Mouse (Mus musculus): ENCODE results near the gene Rnf215.
"Not testable (repeated sequence)": the region's sequence is repeated elsewhere in the genome, so short reads cannot be mapped to it uniquely, and the experiment has no call there.

Gene Rnf215

DNA sequence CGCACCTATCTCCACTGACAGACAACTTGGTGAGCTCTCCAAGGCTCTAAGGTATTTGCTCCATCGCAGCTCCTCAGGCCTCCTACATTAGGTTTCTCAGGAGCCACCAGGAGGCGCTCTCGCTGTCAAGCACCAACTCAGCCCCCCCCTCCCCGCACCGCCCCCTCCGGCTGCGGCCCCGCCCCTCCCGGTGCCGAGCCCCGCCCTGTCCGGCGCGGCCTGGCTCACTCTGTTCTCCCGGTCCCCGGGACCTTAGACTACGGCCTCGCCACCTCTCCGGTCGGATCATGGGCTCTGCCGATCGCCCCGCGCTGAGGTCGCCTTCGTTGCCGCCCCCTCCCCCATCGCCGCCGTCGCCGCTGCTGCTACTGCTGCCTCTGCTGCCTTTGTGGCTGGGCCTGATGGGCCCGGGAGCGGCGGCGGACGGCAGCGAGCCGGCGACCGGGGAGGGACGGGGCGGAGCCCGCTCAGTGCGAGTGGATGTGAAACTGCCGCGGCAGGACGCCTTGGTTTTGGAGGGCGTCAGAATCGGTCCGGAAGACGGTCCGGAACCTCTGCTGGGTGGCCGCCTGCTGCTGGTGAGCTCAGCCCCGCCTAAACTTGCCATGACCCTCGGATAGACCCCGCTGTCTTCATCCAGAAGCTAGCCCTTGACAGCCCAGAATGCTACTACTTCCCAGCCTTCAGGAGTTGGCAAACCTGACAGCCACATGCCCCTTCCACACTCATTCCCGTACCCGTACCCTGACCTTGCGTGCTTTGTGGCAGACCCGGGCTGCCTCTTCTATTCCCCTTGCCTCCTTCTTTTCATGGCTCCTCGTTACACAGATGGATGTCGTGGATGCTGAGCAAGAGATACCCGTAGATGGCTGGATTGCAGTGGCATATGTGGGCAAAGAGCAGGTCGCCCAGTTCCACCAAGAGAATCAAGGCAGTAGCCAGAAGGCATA lies at the start of gene Rnf215:
Gene Rnf215, plus strand, starts transcription at position 217 of the 950 bp plus-strand sequence.
- in situ Hi-C loops (cut with MboI, MseI), result loop anchor here in 1 of 2 experiments (5.0 kb wide), 1 partner anchor 82 kb away; the partner anchor contains the start of gene Castor1

GRCm38 (mm10) chr11:4086246-4086645 lies 48.8 kb upstream of the Rnf215 start:
- in situ Hi-C loops (cut with MboI, MseI), result no loop called here

- in situ Hi-C loops (cut with MboI, MseI), result no loop called here
Observed at GRCm38 (mm10) chr11:4087267-4087666, 47.7 kb upstream of the Rnf215 start.

- in situ Hi-C loops (cut with MboI, MseI), result no loop called here
Observed at GRCm38 (mm10) chr11:4093459-4094377, 41.3 kb upstream of the Rnf215 start.

GRCm38 (mm10) chr11:4094378-4095170 lies 40.4 kb upstream of the Rnf215 start:
- in situ Hi-C loops (cut with MboI, MseI), result no loop called here

DNA sequence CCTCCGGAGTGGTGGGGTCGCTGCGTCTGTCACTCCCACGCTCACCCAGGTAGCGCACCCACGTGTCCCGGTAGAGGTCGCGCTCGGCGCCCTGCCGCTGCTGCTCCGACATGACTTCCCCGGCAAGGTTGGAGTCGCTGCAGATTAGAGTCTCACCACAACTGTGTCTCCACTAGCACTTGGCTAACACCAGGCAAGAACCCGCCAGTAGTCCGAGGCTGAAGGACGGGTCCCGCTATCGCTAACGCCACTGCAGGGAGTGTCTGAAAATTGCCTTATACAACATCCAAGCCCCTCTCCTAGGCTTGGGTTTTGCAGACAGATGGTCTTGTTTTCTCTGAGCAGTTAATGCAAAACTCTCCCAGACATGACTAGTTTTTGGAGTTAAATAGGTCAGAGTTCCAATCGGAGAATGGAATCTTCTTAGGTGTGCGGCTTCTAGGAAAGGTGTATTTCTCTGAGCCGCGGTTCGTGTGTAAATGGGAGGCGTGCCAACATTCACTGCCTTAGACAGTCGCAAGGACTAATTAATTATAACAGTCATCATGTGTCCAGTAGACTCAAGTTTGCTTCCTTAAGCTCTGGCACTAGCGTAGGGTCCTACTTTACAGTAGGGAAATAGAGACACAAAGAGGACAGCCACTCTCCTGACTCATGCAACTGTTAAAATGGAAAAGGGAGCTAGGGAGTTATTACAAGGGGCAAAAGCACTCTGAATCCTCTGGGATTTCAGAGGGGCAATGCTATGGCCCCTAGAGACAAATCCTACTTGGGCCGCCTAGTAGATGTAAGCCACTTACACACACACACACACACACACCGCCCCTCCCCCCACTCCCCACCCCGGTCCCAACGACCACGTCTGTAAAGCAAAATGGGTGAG lies 39.6 kb upstream of the Rnf215 start, which contains the start of gene Mtfp1:
Gene Mtfp1, minus strand, starts transcription at position 275 of the 883 bp plus-strand sequence.
- in situ Hi-C loops (cut with MboI, MseI), result no loop called here

DNA sequence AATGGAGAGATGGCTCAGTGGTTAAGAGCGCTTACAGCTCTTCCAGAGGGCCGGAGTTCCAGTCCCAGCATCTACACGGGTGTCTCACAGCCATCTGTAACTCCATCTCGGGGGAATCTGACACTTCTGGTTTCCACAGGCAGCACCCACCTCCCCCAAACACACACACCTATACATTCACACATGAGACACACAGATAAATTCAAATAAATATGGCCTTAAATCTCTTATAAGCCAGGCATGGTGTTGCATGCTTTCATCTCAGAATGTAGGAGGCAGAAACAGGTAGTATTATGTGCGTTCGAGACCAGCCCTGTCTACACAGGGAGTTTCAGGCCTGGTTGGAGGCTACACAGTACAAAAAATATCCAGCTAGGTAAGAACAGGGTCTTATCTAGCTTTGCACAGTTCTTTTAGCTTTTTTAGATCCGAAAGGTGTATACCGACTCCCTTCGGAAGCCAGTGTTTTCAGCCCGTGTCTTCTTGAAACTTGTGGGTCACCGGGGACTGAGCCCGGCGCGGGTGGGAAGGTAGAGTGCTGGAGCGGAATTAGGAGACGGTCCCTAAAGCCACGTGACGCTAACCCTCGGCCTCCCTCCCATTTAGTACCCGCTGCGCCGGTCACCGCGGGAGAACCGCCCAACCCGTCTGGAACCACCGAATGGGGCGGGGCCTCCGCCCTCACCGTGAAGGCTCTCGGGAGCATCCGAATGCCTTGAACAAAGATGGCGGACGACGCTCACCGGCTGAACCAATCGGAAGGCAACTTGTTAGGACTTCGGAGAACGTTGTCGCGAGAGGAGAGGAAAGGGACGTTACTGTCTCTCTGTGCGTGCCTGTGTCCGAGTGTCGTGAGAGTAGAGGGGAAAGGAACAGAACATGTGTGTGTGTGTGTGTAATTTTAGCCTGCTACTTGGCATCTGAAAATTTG lies 38.7 kb upstream of the Rnf215 start:
- in situ Hi-C loops (cut with MboI, MseI), result no loop called here

- in situ Hi-C loops (cut with MboI, MseI), result no loop called here
Observed at GRCm38 (mm10) chr11:4097091-4097621, 37.8 kb upstream of the Rnf215 start.

DNA sequence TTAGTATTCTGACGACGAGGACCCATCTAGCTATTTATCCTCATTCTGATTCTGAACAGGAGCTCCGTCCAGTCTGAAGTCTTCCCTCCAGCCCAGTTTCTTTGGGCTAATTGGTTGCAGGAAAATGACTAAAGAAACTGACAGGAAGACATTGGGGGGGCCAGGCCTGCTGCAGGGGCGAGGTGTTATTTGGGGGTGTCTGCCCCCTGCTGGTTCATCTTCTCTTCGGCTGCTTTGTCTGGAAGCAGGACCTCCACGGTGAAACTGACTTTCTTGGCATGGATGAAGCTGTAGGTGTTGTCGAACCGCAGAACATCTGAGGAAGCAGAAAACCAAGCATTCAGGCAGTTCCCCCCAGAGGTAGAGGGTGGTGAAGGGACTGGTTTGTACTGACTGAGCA lies 36.9 kb upstream of the Rnf215 start:
- in situ Hi-C loops (cut with MboI, MseI), result no loop called here

- in situ Hi-C loops (cut with MboI, MseI), result no loop called here
Observed at GRCm38 (mm10) chr11:4098816-4099215, 36.2 kb upstream of the Rnf215 start.

DNA sequence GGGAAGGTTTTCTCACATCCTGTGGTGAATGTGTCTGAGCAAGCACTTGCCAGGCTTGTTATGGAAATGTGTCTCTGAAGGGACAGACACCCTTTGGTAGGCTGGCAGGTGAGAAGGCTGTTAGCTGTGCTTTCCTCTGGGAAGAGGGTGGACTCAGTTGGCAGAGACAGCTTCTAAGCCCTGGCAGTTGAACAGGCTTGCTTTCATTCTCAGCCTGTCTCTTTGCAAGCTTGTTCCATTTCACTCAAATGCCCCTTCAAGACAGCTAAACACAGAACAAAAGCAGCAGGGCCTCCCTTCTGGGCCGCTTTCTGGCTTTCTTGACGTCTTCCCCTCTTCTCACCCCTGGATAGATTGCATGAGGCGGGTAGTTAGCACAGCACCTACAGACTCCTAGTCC lies 35.6 kb upstream of the Rnf215 start:
- in situ Hi-C loops (cut with MboI, MseI), result no loop called here

DNA sequence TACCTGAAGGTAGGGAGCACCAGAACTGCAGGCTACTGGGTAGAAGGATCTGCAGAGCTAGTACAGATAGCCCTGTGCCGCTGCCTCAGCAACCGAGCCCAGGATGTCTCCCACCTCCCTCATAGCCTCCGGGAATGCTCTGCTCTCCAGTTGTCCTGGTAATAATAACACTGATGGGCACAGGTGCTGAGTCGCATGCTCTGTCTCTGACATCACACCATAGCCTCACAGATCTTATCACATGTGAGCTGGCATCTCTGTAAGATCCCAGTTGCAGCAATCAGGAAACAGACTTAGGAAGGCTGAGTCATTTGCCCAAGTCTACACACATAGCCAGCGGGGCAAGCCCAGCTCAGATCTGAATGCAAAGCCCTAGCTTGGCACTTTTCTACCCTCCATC lies 33.2 kb upstream of the Rnf215 start:
- in situ Hi-C loops (cut with MboI, MseI), result no loop called here

DNA sequence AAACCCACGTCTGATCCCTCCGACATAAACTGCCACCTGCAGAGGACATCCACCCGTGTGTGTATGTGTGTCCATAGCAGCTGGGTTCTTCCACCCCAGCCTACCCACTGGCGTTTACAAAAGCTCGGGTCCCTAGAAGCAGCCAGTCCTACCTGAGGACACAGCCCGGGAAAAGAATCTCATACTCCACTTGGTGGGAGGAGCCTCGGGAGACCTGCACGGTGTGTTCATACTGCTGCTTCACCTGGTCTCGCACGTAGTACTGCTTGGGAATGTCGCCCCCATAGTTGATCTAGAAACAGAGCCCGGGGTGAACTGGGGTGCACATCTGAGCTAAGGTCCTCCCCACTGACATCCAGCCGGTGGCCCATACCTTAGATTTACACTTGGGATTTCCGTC lies 31.5 kb upstream of the Rnf215 start:
- in situ Hi-C loops (cut with MboI, MseI), result no loop called here

- in situ Hi-C loops (cut with MboI, MseI), result no loop called here
Observed at GRCm38 (mm10) chr11:4104989-4105388, 30.0 kb upstream of the Rnf215 start.

DNA sequence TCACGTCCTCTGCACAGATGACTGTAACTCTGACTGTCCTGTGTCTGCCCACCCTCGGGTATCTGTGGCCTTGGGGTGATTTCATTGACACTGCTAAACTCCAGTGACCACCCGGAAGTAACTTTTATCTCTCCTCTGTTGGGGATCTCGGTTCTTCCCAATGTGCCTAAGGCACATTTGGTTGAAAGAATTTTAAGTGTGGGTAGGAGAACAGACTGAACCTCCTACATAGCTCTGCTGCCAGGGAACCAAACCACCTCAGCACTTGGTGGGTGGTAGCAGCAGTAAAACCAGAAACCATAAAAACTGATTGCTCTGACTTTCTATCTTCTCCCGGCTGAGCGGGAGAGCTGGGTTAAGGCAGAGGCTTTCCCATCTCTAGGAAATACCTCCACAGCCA lies 29.6 kb upstream of the Rnf215 start:
- in situ Hi-C loops (cut with MboI, MseI), result no loop called here

DNA sequence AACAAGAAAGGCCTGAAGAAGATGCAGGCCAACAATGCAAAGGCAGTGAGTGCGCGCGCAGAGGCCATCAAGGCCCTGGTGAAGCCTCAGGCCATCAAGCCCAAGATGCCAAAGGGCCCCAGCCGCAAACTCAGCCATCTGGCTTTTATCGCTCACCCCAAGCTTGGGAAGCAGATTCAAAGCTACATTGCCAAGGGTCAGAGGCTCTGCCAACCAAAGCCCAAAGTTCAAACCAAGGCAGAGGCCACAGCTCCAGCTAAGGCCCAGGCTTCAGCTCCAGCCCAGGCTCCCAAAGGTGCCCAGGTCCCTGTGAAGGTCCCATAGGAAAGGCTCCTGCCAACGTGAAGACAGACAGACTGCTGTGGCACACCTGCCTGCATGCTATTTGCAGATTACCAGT lies 27.1 kb upstream of the Rnf215 start:
- in situ Hi-C loops (cut with MboI, MseI), result not testable (repeated sequence)

DNA sequence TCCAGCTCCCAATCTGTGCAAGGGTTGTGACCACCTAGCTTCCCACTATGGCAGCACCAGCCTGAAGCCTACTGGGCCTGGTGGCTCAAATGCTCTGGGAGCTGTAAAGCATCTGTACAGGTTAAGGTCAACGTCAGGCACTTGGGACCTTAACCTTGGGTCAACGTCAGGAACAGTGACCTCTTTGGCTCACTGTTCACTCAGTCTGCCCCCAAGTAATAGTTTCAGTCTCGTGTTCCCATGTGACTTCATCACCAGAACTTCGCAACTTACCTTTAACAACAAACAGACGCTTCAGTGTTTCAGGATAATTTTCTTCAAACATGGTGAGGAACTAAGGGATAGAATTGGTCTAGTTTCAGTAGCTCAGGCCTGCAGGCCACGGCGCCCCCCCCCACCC lies 26.3 kb upstream of the Rnf215 start:
- in situ Hi-C loops (cut with MboI, MseI), result no loop called here

DNA sequence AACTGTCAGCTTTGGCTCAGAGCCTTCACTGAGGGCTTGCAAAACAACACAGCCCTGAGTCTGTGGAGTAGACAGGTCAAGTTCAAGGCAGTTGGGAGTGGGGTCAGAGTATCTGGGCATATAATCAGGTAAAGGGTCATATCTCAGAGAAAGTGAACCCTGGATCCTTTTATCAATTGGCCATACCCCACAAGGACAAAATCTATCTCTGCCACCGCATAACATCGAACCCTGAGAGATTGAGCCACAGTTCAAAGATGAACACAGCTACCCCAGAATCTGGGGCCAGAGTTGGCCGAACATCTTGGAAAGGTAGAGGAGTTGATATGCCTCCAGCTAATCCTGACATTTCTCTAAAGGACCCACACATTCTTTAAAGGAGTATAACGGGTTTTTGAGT lies 23.0 kb upstream of the Rnf215 start:
- in situ Hi-C loops (cut with MboI, MseI), result no loop called here

GRCm38 (mm10) chr11:4112861-4113260 lies 22.1 kb upstream of the Rnf215 start:
- in situ Hi-C loops (cut with MboI, MseI), result no loop called here
